Mouse (Mus musculus) hindbrain, embryonic 11.5 days (tissue): Measurements from ENCODE around the gene Wdpcp. TPM values are rescaled to one million over a fixed set of nuclear protein-coding genes. Genes with fewer than 3 reads are reported as not detected.

ENCODE experiments used
- ATAC-seq: fragments of 200-750 bp; cut with Nextera tagmentation; 2 replicates; pipeline ENCODE4 v1.8.0; 2017; ENCODE audit warnings: mild to moderate bottlenecking, moderate TSS enrichment, moderate library complexity; ENCODE audit not compliant: low FRiP score
- DNase-seq: peaks from one replicate; pipeline ENCODE4 v3.0.0-alpha.2; 2015; ENCODE audit warnings: low spot score
- H3K27ac ChIP-seq: fragments of 300-500 bp; sonication (generic); 2 replicates; pipeline ENCODE4 v1.5.1; 2014; ENCODE audit warnings: mild to moderate bottlenecking, low read depth, low read length
- H3K27me3 ChIP-seq: fragments of 300-500 bp; sonication (generic); 2 replicates; pipeline ENCODE4 v1.6.1; 2014; ENCODE audit warnings: mild to moderate bottlenecking, low read length, moderate library complexity, mixed read lengths; ENCODE audit not compliant: control insufficient read depth, insufficient read depth
- H3K36me3 ChIP-seq: fragments of 300-500 bp; sonication (generic); 2 replicates; pipeline ENCODE4 v1.6.1; 2014; ENCODE audit warnings: mild to moderate bottlenecking, low read length, moderate library complexity, mixed read lengths; ENCODE audit not compliant: control insufficient read depth, insufficient read depth
- H3K4me1 ChIP-seq: fragments of 300-500 bp; sonication (generic); replicated peaks from 2 replicates; pipeline ENCODE4 v1.6.1; 2014; ENCODE audit warnings: low read length, mixed read lengths; ENCODE audit not compliant: control insufficient read depth, insufficient read depth
- H3K4me2 ChIP-seq: fragments of 300-500 bp; sonication (generic); replicated peaks from 2 replicates; pipeline ENCODE4 v1.6.1; 2014; ENCODE audit warnings: mild to moderate bottlenecking, low read depth, low read length
- H3K4me3 ChIP-seq: fragments of 300-500 bp; sonication (generic); 2 replicates; pipeline ENCODE4 v1.5.1; 2014; ENCODE audit warnings: low read depth, low read length
- H3K9ac ChIP-seq: fragments of 300-500 bp; sonication (generic); 2 replicates; pipeline ENCODE4 v1.6.1; 2014; ENCODE audit warnings: low read depth, low read length
- H3K9me3 ChIP-seq: fragments of 300-500 bp; sonication (generic); 2 replicates; pipeline ENCODE4 v1.6.1; 2016; ENCODE audit warnings: low read length; ENCODE audit not compliant: control insufficient read depth
- WGBS: fragments of 180-500 bp; shearing (Covaris S2); extraction: QIAGEN DNeasy Blood & Tissue Kit; methylation state at CpG from one replicate; pipeline ENCODE4 v1.1.7; 2014; 5-methylcytosine and 5-hydroxymethylcytosine counted together
- polyA plus RNA-seq: library from polyadenylated mRNA; unstranded; fragments of >200 nt; fragmentation: Nextera tagmentation; extraction: Ambion mirVana; gene quantifications from 2 replicates; pipeline ENCODE4 v1.2.1, GENCODE M21; 2014

Gene Wdpcp
- polyA plus RNA-seq, 1 experiment from 2014 or later: 13.8 TPM

DNA sequence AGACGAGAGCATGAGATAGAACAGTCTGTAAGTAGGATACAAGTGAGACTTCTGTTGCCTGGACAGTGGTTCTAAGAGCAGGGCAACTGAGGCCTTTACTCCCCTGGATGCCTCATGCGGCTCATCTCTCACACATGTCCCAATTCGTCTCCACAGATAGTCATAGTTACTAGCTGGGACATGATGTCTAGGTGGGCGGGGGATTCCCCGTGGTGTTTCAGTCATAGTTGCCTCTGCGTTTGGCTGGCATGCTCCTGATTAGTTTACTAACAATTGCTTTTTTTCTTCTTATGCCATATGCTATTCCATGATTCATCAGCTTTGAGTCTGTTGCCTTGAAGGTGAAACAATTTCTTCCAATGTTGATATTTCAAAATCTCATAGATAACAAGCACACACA lies 116.4 kb downstream of the Wdpcp start:
- no peak overlapping the region for H3K4me2 ChIP-seq
- H3K9ac ChIP-seq: no peak overlapping the region
- no peaks in the 10 kb centered on the region for H3K36me3 ChIP-seq
- no peak for ATAC-seq
- H3K27ac ChIP-seq: no peak overlapping the region
- H3K9me3 ChIP-seq: no peaks in the 10 kb centered on the region
- no peaks in the 10 kb centered on the region for H3K27me3 ChIP-seq
- no peak for DNase-seq
- WGBS: 85% methylated on average over 6 of the region's 6 CpGs
- no peaks in the 10 kb centered on the region for H3K4me1 ChIP-seq
- H3K4me3 ChIP-seq: no peak overlapping the region

DNA sequence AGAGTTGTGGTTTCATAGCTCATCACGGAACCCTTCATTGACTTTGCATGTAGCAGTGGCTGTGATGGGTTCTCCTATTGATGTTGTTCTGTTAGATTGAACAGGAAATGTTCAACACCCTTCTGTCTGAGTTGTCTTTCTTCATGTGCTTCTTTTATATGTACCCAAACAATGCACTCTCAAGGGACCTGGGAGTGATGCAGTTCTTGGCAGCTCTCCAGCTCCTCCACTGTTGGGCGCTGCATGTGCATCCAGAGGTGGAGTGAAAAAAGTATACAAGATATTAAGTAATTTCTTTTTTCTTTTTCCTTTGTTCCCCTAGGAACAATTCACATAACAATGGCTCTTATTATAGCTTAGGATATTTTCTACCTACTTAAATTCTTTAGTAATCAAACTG lies 118.7 kb downstream of the Wdpcp start:
- DNase-seq: no peak
- Histone ChIP-seq H3K9ac (no peak overlapping the region), H3K4me3 (no peak overlapping the region), H3K9me3 (no peaks in the 10 kb centered on the region), H3K27ac (no peak overlapping the region), H3K4me1 (no peaks in the 10 kb centered on the region), H3K36me3 (no peaks in the 10 kb centered on the region), H3K27me3 (no peaks in the 10 kb centered on the region), H3K4me2 (no peak overlapping the region)
- no peak for ATAC-seq
- 98% methylated on average over 2 of the region's 2 CpGs for WGBS

DNA sequence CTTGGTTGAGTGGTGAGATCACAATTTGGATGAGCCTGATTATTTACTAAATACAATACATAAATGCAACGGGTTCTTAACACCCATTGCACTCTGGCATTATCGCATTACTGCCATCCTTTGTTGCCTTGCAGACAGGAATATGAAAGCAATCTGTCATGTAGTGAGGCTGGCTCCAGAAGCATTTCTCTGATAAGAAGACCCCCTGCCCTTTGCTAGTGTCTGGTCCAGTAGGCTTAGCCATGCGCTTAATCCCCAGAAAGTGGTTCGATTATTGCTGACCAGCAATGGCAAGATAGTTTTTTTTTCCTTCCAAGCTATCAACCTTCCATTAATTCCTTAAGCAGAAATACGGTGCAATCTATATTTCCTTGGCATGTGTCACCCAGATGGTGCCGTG lies 122.1 kb downstream of the Wdpcp start:
- DNase-seq (no peak), ATAC-seq (no peak)
- Histone ChIP-seq H3K4me1 (no peaks in the 10 kb centered on the region), H3K36me3 (no peaks in the 10 kb centered on the region), H3K9me3 (no peaks in the 10 kb centered on the region), H3K4me3 (no peak overlapping the region), H3K4me2 (no peak overlapping the region), H3K27me3 (no peaks in the 10 kb centered on the region), H3K9ac (no peak overlapping the region), H3K27ac (no peak overlapping the region)
- WGBS: 87% methylated on average over 6 of the region's 6 CpGs

DNA sequence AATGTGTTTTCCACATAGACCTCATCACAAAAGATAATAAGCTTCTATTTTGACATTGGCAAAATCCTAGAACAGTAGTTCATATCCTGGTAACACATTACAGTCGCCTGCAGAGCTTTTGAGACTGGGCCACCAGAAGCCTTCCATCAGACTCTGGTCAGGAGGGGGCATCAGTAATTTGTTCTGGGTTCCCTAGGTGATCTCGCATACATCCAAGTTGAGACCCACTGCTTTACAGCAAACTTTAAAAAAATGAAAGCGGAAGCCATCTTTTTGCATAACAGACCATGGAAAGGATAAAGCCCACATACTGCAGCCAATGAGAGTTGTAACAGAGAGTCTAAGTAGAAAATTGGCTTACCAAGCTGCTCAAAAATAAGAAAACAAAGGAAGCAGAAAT lies 125.6 kb downstream of the Wdpcp start:
- no peaks in the 10 kb centered on the region for H3K4me1 ChIP-seq

DNA sequence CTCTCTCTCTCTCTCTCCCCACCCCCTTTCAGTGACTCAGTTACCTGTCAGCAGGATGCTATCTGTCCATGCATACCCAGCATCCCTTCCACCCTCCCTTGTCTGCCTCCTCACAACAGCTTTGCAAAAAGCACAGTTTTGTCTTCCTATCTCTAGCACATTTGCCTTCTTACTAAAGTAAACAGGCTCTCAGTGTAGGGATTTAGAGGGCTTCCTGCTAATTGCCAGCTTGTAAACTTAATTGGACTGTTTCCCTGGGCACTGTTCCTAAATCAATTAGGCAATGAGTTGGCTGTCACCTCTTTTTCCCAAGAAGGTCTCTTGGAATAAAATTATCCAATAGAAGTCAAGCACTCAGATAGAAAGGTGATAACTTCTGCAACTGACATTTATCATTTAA lies 141.5 kb downstream of the Wdpcp start:
- no peaks in the 10 kb centered on the region for H3K9me3 ChIP-seq
- no peak overlapping the region for H3K4me3 ChIP-seq
- no peaks in the 10 kb centered on the region for H3K36me3 ChIP-seq
- no peak for ATAC-seq
- H3K9ac ChIP-seq: no peak overlapping the region
- H3K27me3 ChIP-seq: no peaks in the 10 kb centered on the region
- H3K4me2 ChIP-seq: no peak overlapping the region
- no peaks in the 10 kb centered on the region for H3K4me1 ChIP-seq
- no peak for DNase-seq
- no peak overlapping the region for H3K27ac ChIP-seq

More for the DNA sequence above, 125.6 kb downstream of the Wdpcp start:
- no peak overlapping the region for H3K4me2 ChIP-seq
- 70% methylated on average over 3 of the region's 3 CpGs for WGBS
- no peaks in the 10 kb centered on the region for H3K36me3 ChIP-seq
- no peak for ATAC-seq
- no peak overlapping the region for H3K9ac ChIP-seq
- H3K27ac ChIP-seq: no peak overlapping the region
- no peak overlapping the region for H3K4me3 ChIP-seq
- no peaks in the 10 kb centered on the region for H3K9me3 ChIP-seq
- H3K27me3 ChIP-seq: no peaks in the 10 kb centered on the region
- DNase-seq: no peak

- WGBS: 89% methylated on average over 1 of the region's 1 CpGs
- DNase-seq (no peak), ATAC-seq (no peak)
- no peaks in the 10 kb centered on the region for H3K27me3 ChIP-seq
- H3K9ac ChIP-seq: no peak overlapping the region
- no peaks in the 10 kb centered on the region for H3K36me3 ChIP-seq
- no peak overlapping the region for H3K27ac ChIP-seq
- H3K9me3 ChIP-seq: no peaks in the 10 kb centered on the region
- no peak overlapping the region for H3K4me3 ChIP-seq
- no peak overlapping the region for H3K4me2 ChIP-seq
- no peaks in the 10 kb centered on the region for H3K4me1 ChIP-seq
These were observed 142.0 kb downstream of the Wdpcp start for GRCm38 (mm10) chr11:21714065-21714464.

GRCm38 (mm10) chr11:21726329-21726728 lies 154.3 kb downstream of the Wdpcp start:
- ATAC-seq: no peak

GRCm38 (mm10) chr11:21729056-21729455 lies 157.0 kb downstream of the Wdpcp start:
- ATAC-seq: no peak

More at GRCm38 (mm10) chr11:21726329-21726728, 154.3 kb downstream of the Wdpcp start:
- H3K36me3 ChIP-seq: no peaks in the 10 kb centered on the region
- no peaks in the 10 kb centered on the region for H3K9me3 ChIP-seq
- DNase-seq: no peak
- WGBS: 69% methylated on average over 1 of the region's 1 CpGs
- no peaks in the 10 kb centered on the region for H3K27me3 ChIP-seq
- no peak overlapping the region for H3K4me3 ChIP-seq
- H3K4me2 ChIP-seq: no peak overlapping the region
- H3K4me1 ChIP-seq: no peaks in the 10 kb centered on the region
- H3K9ac ChIP-seq: no peak overlapping the region
- H3K27ac ChIP-seq: no peak overlapping the region

DNA sequence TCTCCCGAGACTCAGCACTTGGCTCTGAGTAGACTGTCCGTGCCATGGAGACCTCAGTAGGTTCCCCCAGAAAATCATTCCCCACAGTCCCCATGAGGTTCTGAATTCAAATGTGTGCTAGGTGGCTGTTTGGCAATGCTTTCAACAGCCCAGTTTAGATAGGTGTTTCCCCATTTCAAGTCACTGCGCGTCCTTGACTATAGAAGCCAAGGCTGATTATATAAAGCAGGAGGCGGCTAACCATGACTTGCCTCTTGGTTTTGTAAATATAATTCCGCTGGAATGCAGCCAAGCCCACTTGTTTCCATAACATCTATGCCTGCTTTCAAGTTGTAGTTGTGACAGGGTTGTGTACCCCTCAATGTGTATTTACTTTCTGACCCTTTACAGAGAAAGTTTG lies 157.9 kb downstream of the Wdpcp start:
- Histone ChIP-seq H3K9ac (no peak overlapping the region), H3K27ac (no peak overlapping the region), H3K9me3 (no peaks in the 10 kb centered on the region), H3K36me3 (no peaks in the 10 kb centered on the region), H3K4me3 (no peak overlapping the region), H3K4me1 (no peaks in the 10 kb centered on the region), H3K4me2 (no peak overlapping the region), H3K27me3 (no peaks in the 10 kb centered on the region)
- DNase-seq (no peak), ATAC-seq (no peak)
- WGBS: 89% methylated on average over 6 of the region's 6 CpGs

More at GRCm38 (mm10) chr11:21729056-21729455, 157.0 kb downstream of the Wdpcp start:
- no peak for DNase-seq
- Histone ChIP-seq H3K27ac (no peak overlapping the region), H3K4me3 (no peak overlapping the region), H3K9me3 (no peaks in the 10 kb centered on the region), H3K27me3 (no peaks in the 10 kb centered on the region), H3K4me1 (no peaks in the 10 kb centered on the region), H3K4me2 (no peak overlapping the region), H3K9ac (no peak overlapping the region), H3K36me3 (no peaks in the 10 kb centered on the region)
- 92% methylated on average over 5 of the region's 5 CpGs for WGBS
